Mouse (Mus musculus): ENCODE measurements around the gene Cox7b2. TPM values are rescaled to one million over a fixed set of nuclear protein-coding genes. Genes with fewer than 3 reads are reported as not detected.
"Not testable (repeated sequence)": the region's sequence is repeated elsewhere in the genome, so short reads cannot be mapped to it uniquely, and the experiment has no call there.

Cox7b2 gene
- polyA plus RNA-seq (2012; rRNA removed) = 0.42 and 0.72 TPM in 2 replicates

- Histone ChIP-seq H3K27ac (ENCODE audit: insufficient read depth, low read length) (no peak within 1 kb of the TSS), H3K4me1 (ENCODE audit: control insufficient read depth, insufficient read depth, low read length) (no peaks in the 10 kb centered on the region), H3K4me3 (ENCODE audit: insufficient read depth, low read length) (no peak within 1 kb of the TSS)
- no peak for TF ChIP-seq POLR2A (IDR thresholded peaks at IDR 0.05; ENCODE audit: extremely low read depth, insufficient read depth, low read length)
- TF ChIP-seq CTCF (IDR thresholded peaks at IDR 0.05; ENCODE audit: extremely low read depth, insufficient read depth, low read length) = no peak
Observed at GRCm38 (mm10) chr5:71548079-71548478, at the start of gene Cox7b2. Cox7b2 (minus strand) TSS chr5:71548205.

GRCm38 (mm10) chr5:71595321-71595720 lies 47.3 kb upstream of the Cox7b2 start:
- Histone ChIP-seq H3K4me3 (ENCODE audit: insufficient read depth, low read length) (no peak overlapping the region), H3K4me1 (ENCODE audit: control insufficient read depth, insufficient read depth, low read length) (no peaks in the 10 kb centered on the region), H3K27ac (ENCODE audit: insufficient read depth, low read length) (no peak overlapping the region)
- no peak for TF ChIP-seq POLR2A (IDR thresholded peaks at IDR 0.05; ENCODE audit: extremely low read depth, insufficient read depth, low read length)
- TF ChIP-seq CTCF (IDR thresholded peaks at IDR 0.05; ENCODE audit: extremely low read depth, insufficient read depth, low read length) = no peak

- no peak overlapping the region for H3K4me3 ChIP-seq (ENCODE audit: insufficient read depth, low read length)
- TF ChIP-seq CTCF (IDR thresholded peaks at IDR 0.05; ENCODE audit: extremely low read depth, insufficient read depth, low read length) (no peak), POLR2A (IDR thresholded peaks at IDR 0.05; ENCODE audit: extremely low read depth, insufficient read depth, low read length) (no peak)
- no peak overlapping the region for H3K27ac ChIP-seq (ENCODE audit: insufficient read depth, low read length)
- no peaks in the 10 kb centered on the region for H3K4me1 ChIP-seq (ENCODE audit: control insufficient read depth, insufficient read depth, low read length)
Observed at GRCm38 (mm10) chr5:71593745-71594255, 45.8 kb upstream of the Cox7b2 start.

GRCm38 (mm10) chr5:71571646-71572237 lies 23.7 kb upstream of the Cox7b2 start:
- H3K4me1 ChIP-seq (ENCODE audit: control insufficient read depth, insufficient read depth, low read length) = no peaks in the 10 kb centered on the region
- TF ChIP-seq POLR2A (IDR thresholded peaks at IDR 0.05; ENCODE audit: extremely low read depth, insufficient read depth, low read length) = no peak
- TF ChIP-seq CTCF (IDR thresholded peaks at IDR 0.05; ENCODE audit: extremely low read depth, insufficient read depth, low read length) = no peak
- H3K27ac ChIP-seq (ENCODE audit: insufficient read depth, low read length) = no peak overlapping the region
- H3K4me3 ChIP-seq (ENCODE audit: insufficient read depth, low read length) = no peak overlapping the region

- no peak overlapping the region for H3K4me3 ChIP-seq (ENCODE audit: insufficient read depth, low read length)
- H3K27ac ChIP-seq (ENCODE audit: insufficient read depth, low read length) = no peak overlapping the region
- no peaks in the 10 kb centered on the region for H3K4me1 ChIP-seq (ENCODE audit: control insufficient read depth, insufficient read depth, low read length)
- TF ChIP-seq CTCF (IDR thresholded peaks at IDR 0.05; ENCODE audit: extremely low read depth, insufficient read depth, low read length) = peak; percentile 38
- no peak for TF ChIP-seq POLR2A (IDR thresholded peaks at IDR 0.05; ENCODE audit: extremely low read depth, insufficient read depth, low read length)
Observed at GRCm38 (mm10) chr5:71545554-71545953, 2.5 kb downstream of the Cox7b2 start.

- not testable (repeated sequence) for H3K4me1 ChIP-seq (ENCODE audit: control insufficient read depth, insufficient read depth, low read length); H3K4me3 ChIP-seq (ENCODE audit: insufficient read depth, low read length); H3K27ac ChIP-seq (ENCODE audit: insufficient read depth, low read length)
Observed at GRCm38 (mm10) chr5:71525486-71525885, 22.5 kb downstream of the Cox7b2 start.

- TF ChIP-seq CTCF (IDR thresholded peaks at IDR 0.05; ENCODE audit: extremely low read depth, insufficient read depth, low read length) = peak; percentile 18; the same call in 1 of the 2 replicates
- TF ChIP-seq POLR2A (IDR thresholded peaks at IDR 0.05; ENCODE audit: extremely low read depth, insufficient read depth, low read length) = no peak
- Histone ChIP-seq H3K27ac (ENCODE audit: insufficient read depth, low read length) (no peak overlapping the region), H3K4me1 (ENCODE audit: control insufficient read depth, insufficient read depth, low read length) (no peaks in the 10 kb centered on the region), H3K4me3 (ENCODE audit: insufficient read depth, low read length) (no peak overlapping the region)
Observed at GRCm38 (mm10) chr5:71502058-71502678, 45.8 kb downstream of the Cox7b2 start.

GRCm38 (mm10) chr5:71495621-71496020 lies 52.4 kb downstream of the Cox7b2 start:
- H3K4me3 ChIP-seq (ENCODE audit: insufficient read depth, low read length) = no peak overlapping the region
- no peak for TF ChIP-seq CTCF (IDR thresholded peaks at IDR 0.05; ENCODE audit: extremely low read depth, insufficient read depth, low read length)
- no peak for TF ChIP-seq POLR2A (IDR thresholded peaks at IDR 0.05; ENCODE audit: extremely low read depth, insufficient read depth, low read length)
- no peaks in the 10 kb centered on the region for H3K4me1 ChIP-seq (ENCODE audit: control insufficient read depth, insufficient read depth, low read length)
- H3K27ac ChIP-seq (ENCODE audit: insufficient read depth, low read length) = no peak overlapping the region

- no peaks in the 10 kb centered on the region for H3K4me1 ChIP-seq (ENCODE audit: control insufficient read depth, insufficient read depth, low read length)
- TF ChIP-seq POLR2A (IDR thresholded peaks at IDR 0.05; ENCODE audit: extremely low read depth, insufficient read depth, low read length) = no peak
- no peak for TF ChIP-seq CTCF (IDR thresholded peaks at IDR 0.05; ENCODE audit: extremely low read depth, insufficient read depth, low read length)
- H3K27ac ChIP-seq (ENCODE audit: insufficient read depth, low read length) = no peak overlapping the region
- H3K4me3 ChIP-seq (ENCODE audit: insufficient read depth, low read length) = no peak overlapping the region
Observed at GRCm38 (mm10) chr5:71456957-71457356, 91.0 kb downstream of the Cox7b2 start.

- no peak overlapping the region for H3K27ac ChIP-seq (ENCODE audit: insufficient read depth, low read length)
- no peaks in the 10 kb centered on the region; the same call in 1 of the 2 replicates for H3K4me1 ChIP-seq (ENCODE audit: control insufficient read depth, insufficient read depth, low read length)
- H3K4me3 ChIP-seq (ENCODE audit: insufficient read depth, low read length) = no peak overlapping the region
- TF ChIP-seq CTCF (IDR thresholded peaks at IDR 0.05; ENCODE audit: extremely low read depth, insufficient read depth, low read length) (no peak), POLR2A (IDR thresholded peaks at IDR 0.05; ENCODE audit: extremely low read depth, insufficient read depth, low read length) (no peak)
Observed at GRCm38 (mm10) chr5:71440174-71440573, 107.8 kb downstream of the Cox7b2 start.

Other genes with a start within 250 kb of the Cox7b2 start
- 19.9 and 21.7 TPM in 2 replicates for gene Gabrb1, start 109.9 kb upstream of the Cox7b2 start, polyA plus RNA-seq (2012; rRNA removed)
- gene Gabra4, start 110.1 kb upstream of the Cox7b2 start, polyA plus RNA-seq (2012; rRNA removed) = 55.4 and 56.4 TPM in 2 replicates